Mouse (Mus musculus) heart, adult 9 months (tissue): ENCODE data around the gene Usp20.

Experiments
- DNase-seq, 2 experiments: peaks; one replicate each; pipeline ENCODE4 v3.0.0; 2022; ENCODE audit warnings: low spot score in 2 of 2

Usp20 gene

GRCm38 (mm10) chr2:31040487-31040886, 58.4 kb downstream of the Usp20 start:
- no peak for DNase-seq

DNA sequence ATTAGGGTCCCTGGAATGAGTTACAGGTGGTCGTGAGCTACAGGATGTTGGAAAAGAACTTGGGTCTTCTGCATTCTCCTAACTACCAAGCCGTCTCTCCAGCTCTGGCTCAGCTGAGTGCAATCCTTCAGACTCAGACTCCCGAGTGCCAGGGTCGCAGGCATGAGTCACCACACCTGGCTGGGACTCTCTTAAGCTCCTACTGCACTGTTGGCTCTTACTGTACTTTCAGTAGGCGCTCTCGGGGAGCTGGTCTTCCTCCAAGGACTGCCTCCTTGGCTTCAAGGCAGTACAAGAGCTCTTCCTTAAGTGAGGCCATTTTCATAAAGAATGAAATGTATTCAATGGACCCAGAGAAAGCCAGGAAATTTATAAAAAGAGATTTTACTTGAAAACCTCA, 59.3 kb downstream of the Usp20 start:
- no peak for DNase-seq

DNA sequence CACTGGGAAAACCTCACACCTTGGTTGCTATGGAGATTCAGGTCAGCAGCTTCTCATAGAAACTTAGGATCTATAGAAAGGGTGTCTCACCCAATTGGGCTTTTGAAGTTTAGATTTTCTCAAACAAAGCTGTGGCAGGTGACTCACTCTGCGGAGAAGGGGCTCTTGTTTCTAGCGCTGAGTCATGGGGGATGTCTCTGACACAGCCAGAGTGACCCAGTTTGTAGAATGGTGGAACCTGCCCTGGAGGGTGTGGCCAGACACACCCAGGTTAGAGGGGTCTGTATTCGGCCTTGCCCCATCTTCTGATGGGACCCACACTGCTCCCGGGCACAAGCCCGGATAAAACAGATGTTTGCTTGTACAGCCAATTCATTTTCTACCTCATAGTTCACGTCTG, 60.8 kb downstream of the Usp20 start:
- DNase-seq: no peak

GRCm38 (mm10) chr2:31043856-31044255, 61.8 kb downstream of the Usp20 start:
- DNase-seq: no peak

GRCm38 (mm10) chr2:31048037-31048436, 66.0 kb downstream of the Usp20 start:
- DNase-seq: no peak

- DNase-seq: peak; percentile 20 to 57
Measured at GRCm38 (mm10) chr2:31052441-31052840, 70.4 kb downstream of the Usp20 start.

DNA sequence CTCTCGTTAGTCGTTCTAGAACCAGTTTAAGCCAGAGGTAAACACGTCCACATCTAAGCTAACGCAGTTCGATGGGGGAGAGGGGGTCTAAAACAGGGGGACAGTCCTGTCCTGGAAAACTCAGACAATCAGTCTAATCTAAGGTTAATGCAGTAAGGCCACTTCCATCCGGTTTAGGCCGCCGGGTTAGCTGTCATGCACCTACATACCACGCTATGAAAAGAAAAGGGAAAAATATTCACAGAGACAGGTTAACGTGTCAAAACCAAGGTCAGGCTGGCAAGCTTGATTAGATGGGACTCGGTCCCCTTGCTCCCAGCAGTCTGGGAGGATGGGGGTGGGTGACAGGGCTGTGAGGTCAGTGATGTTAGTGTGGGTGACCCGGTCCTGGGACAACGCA, 71.3 kb downstream of the Usp20 start:
- DNase-seq: no peak

- DNase-seq: peak; percentile 33 to 50
Measured at GRCm38 (mm10) chr2:31053851-31054340, 71.8 kb downstream of the Usp20 start.

DNA sequence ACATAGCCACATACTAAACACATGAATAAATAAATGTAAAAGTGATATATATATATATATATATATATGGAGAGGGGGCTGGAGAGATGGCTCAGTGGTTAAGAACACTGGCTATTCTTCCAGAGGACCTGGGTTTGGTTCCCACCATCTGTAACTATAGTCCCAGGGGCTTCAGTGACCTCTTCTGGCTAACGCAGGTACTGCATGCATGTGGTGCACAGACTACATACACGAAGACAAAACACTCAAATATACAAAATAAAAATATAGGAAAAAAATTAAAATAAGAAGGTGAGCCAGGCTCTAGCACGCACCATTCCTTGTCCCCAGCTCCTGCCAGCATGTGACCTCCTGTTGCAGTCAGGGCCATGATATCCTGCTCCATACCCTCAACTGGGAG, 74.0 kb downstream of the Usp20 start:
- DNase-seq: no peak

- no peak for DNase-seq
Measured at GRCm38 (mm10) chr2:31057549-31058177, 75.6 kb downstream of the Usp20 start.

- no peak for DNase-seq
Measured at GRCm38 (mm10) chr2:31058443-31058842, 76.4 kb downstream of the Usp20 start.

DNA sequence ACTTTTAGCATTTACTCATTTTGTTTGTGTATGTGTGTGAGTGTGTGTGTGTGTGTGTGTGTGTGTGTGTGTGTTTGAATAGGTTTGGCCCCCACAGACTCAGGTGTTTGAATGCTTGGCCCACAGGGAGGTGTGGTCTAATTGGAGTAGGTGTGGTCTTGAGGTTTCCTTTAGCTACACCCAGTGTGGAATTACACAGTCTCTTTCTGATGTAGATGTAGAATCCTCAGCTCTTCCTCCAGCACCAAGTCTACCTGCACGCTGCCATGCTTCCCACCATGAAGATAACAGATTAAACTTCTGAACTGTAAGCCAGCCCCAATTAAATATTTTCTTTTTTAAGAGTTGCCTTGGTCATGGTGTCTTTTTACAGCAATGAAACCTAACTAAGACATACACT, 78.2 kb downstream of the Usp20 start:
- no peak for DNase-seq

DNA sequence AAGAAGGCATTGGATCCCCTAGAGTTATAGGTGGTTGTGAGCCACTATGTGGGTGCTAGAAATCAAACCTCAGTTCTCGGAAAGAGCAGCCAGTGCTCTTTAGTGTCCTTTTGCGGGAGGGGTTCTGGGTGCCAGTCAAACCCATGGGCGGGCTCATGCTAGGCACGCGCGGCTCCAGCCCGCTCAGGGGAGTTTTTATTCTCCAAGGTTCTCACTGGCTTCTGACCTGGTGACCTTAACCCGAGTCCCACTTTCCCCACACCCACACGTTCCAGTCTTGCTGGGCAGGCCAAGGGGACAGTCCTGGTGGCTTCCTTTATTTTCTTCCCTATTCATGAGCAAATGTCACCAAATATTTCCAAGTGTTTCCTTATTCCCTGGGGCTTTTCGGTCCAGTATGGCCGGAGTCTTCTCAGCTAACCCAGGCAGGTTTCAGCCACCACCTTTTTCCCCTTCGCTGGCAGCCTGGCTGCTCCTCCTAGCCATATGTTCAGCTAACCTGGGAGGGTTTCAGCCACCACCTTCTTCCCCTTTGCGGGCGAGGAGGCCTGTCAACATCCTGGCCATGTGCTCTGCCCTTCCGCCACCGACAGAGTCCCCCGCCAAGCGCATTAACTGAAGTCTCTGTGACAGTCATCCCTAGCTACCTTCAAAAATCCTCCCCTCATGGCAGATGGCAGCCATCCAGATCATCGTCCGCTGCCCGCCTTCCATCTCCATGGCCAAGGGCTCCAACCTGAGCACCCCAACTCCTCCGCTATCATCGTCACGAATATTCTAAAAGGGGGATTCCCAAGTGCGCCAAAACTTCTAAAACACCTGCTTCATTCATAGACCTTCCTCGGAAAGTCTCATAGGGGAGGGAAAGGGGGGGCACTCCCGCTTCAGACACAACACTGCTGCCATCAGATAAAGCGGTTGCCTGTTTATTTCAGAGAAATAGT, 79.0 kb downstream of the Usp20 start:
- DNase-seq: no peak

GRCm38 (mm10) chr2:31061868-31062628, 80.0 kb downstream of the Usp20 start:
- DNase-seq: no peak

DNA sequence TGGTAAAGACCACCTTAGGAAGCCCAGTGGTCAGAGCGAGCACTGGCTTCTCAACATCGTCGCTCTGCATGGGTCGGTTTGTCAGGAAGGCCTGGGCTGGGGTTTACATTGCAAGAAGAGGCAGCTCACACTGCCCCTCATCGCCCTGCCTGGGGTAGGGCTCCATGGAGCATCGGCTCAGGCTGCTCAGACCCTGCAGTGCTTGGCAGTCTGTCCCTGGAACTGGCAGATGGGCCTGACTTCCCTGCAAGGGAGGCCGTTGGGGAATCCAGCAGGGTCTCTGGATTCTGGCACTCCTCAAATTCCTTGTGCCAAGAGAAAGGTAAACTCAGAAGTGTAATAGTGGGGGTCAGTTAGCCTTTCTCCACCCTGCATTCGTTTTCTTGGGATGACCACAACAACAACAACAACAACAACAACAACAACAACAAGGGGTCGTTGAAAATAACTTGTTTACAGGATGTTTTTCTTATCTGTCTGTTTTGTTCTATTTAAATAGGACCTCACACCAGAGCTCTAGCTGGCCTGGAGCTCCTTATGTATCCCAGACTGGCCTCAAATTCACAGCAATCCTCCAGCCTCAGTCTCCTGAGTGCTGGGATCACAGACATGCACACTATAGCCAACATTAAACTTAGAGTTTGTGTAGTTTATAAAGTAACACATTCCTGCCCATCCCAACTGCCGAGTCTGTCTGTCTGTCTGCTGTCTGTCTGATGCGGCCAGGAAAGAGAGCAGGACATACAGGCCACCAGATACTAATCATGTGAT, 84.1 kb downstream of the Usp20 start:
- DNase-seq: no peak

DNA sequence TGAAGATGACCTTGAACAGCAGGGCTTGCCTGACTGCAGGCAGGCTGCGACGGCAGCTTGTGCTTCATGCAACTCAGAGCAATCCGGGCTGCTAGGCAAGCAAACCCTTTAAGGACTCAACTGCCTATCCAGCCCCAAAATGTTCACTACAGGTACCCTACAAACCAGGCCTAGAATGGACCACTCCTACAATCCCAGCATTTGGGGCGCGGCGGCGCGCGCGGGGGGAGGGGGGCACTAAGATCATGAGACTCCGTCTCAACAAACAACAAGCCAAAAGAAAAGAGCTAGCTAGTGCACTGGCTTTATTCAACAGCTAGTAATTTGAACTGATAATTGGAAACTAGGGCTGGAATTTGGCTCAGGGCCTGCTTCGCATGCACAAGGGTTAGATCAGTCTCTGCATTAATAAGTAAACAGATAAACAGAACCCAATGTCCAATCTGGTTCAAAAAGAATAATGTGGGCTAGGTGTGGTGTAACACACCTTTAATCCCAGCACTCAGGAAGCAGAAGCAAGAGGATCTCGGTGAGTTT, 85.0 kb downstream of the Usp20 start:
- DNase-seq: no peak

DNA sequence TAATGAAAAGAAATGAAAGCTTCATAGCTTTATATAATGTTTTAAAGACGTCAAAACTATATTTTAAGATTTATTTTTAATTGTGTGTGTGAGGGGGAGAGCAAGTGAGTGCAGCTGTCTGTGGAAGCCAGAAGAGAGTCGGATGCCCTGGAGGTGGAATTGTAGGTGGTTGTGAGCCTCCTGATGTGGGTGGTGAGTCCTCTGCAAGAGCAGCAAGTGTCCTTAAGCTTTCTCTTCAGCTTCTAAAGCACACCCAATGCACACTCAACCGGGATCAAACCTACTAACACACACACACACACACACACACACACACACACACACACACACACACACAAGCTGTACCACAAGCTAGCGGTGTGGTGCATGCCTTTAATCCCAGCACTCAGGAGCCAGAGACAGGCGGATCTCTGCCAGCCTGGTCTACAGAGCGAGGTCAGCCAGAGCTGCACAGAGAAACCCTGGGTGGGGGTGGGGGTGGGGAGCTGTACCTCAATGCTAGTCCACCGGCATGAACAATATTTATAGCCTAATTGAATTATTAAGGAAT, 85.7 kb downstream of the Usp20 start:
- no peak for DNase-seq

DNA sequence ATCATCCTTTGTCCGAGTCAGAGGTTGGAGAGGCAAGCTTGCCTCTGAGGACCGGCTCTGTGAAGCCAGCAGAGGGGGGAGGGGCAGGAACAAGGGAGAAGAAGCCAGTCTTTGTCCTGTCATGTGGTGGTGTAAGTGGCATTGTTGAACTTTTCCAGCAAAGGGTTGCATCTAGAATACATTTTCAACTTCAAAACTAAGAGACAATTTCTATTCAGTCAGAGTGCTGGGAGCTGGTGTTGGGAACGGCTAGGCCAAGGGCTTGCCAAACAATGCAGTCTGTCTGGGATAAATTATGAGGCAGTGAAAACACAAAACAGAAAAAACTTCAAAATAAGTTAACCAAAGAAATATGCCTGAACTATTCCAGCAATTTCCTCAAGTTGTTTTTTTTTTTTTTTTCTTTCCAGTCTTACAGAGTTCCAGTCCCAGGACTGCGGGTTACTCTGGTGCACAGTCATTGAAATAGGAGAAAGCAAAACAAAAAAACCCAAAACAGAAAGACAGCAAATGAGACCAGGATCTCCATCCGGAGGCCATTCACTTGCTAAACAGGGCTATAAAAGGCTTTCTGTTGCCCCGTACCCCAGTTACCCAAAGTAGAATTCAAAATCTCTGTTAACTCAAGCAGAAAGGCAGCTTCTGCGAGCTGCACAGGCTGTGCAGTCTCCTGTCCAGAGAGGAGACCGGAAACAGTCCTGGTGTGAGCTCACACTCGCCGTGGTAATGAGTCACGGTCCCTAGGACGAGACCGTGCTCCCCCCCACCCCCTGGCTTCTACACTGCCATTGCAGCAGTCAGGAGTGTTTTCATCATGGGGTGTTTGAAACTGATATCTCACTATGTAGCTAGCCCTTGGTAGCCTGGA, 86.4 kb downstream of the Usp20 start:
- DNase-seq: peak; percentile 43 to 49

DNA sequence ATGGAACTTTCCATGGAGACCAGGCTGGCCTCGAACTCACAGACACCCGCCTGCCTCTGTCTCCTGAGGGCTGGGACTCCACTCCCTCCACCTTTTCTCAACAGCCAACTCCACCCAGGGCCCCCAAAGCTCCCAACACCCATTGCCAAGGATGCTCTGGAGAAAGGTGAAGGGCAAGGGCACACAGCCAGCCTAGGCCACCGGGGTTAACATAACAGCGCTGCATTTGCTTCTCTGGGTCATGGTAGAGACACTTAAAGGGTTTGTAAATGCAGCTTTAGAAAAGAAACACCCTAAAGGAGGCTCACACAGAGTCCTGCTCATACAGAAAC, 87.0 kb downstream of the Usp20 start:
- no peak for DNase-seq

DNA sequence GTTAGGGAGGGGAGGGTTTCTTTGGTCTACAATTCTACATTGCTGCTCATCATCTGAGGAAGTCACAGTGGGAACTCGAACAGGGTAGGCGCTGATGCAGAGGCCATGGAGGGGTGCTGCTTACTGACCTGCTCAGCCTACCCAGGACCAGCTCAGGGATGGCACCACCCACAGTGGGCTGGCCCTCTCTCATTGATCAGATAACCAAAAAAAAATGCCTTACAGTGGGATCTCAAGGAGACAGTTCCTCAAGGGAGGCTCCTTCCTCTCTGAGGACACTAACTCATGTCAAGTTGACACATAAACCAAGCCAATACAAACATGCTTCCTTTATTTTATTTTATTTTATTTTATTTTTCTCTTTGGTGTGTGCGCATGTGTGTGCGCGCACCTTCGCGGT, 87.4 kb downstream of the Usp20 start:
- no peak for DNase-seq
